Mouse (Mus musculus) small intestine, adult 2 months (tissue): Measurements from ENCODE around the gene Zwilch. TPM values are rescaled to one million over a fixed set of nuclear protein-coding genes. Genes with fewer than 3 reads are reported as not detected.

ENCODE experiments used
- H3K27ac ChIP-seq: fragments of 200-500 bp; 2 replicates; pipeline ENCODE4 v1.5.1; 2012; ENCODE audit warnings: low read depth, low read length, control low read depth, inconsistent platforms; ENCODE audit not compliant: insufficient read depth
- H3K27me3 ChIP-seq: fragments of 200-500 bp; 2 replicates; pipeline ENCODE4 v1.6.1; 2012; ENCODE audit warnings: mild to moderate bottlenecking, moderate library complexity, low read length, inconsistent platforms; ENCODE audit not compliant: control insufficient read depth, insufficient read depth
- H3K36me3 ChIP-seq: fragments of 200-500 bp; 2 replicates; pipeline ENCODE4 v1.6.1; 2012; ENCODE audit warnings: mild to moderate bottlenecking, low read length, control low read depth, inconsistent platforms; ENCODE audit not compliant: control insufficient read depth, insufficient read depth
- H3K4me1 ChIP-seq: fragments of 200-500 bp; 2 replicates; pipeline ENCODE4 v1.6.1; 2012; ENCODE audit warnings: low read length, inconsistent platforms, mixed read lengths; ENCODE audit not compliant: control insufficient read depth, insufficient read depth, insufficient read length
- H3K4me3 ChIP-seq: fragments of 200-500 bp; 2 replicates; pipeline ENCODE4 v1.5.1; 2012; ENCODE audit warnings: low read depth, mild to moderate bottlenecking, control low read depth, inconsistent platforms, low read length, moderate library complexity
- CTCF ChIP-seq: fragments of 200-500 bp; IDR thresholded peaks from 2 replicates; pipeline ENCODE4 v1.5.1; 2012; ENCODE audit warnings: low read depth, mild to moderate bottlenecking, control low read depth, inconsistent platforms, low read length, moderate library complexity, mixed read lengths; ENCODE audit not compliant: insufficient replicate concordance, insufficient read length; ENCODE audit errors: extremely low read depth
- POLR2A ChIP-seq: fragments of 200-500 bp; IDR thresholded peaks from 2 replicates; pipeline ENCODE4 v1.6.1; 2012; ENCODE audit warnings: low read depth, mild to moderate bottlenecking, control low read depth, inconsistent platforms, low read length, moderate library complexity
- WGBS: fragments of 180-500 bp; shearing (Covaris S2); methylation state at CpG from one replicate; pipeline ENCODE4 v1.1.7; 2018; 5-methylcytosine and 5-hydroxymethylcytosine counted together
- polyA plus RNA-seq: library from polyadenylated mRNA; depleted of rRNA; stranded (reverse); fragments of >200 nt; gene quantifications from 2 replicates; pipeline ENCODE4 v1.2.3, GENCODE M21; 2012

Gene Zwilch
- polyA plus RNA-seq, 1 experiment: 1.9 TPM

GRCm38 (mm10) chr9:64122601-64123000 lies 50.3 kb downstream of the Zwilch start:
- no peak overlapping the region for H3K4me3 ChIP-seq
- WGBS: 93% methylated on average over 10 of the region's 10 CpGs
- no peaks in the 10 kb centered on the region for H3K27me3 ChIP-seq
- TF ChIP-seq CTCF: no peak
- TF ChIP-seq POLR2A: no peak
- no peak overlapping the region for H3K27ac ChIP-seq
- peaks cover 6% of the 10 kb centered on the region; the same call in 1 of the 2 replicates for H3K4me1 ChIP-seq
- H3K36me3 ChIP-seq: no peaks in the 10 kb centered on the region

DNA sequence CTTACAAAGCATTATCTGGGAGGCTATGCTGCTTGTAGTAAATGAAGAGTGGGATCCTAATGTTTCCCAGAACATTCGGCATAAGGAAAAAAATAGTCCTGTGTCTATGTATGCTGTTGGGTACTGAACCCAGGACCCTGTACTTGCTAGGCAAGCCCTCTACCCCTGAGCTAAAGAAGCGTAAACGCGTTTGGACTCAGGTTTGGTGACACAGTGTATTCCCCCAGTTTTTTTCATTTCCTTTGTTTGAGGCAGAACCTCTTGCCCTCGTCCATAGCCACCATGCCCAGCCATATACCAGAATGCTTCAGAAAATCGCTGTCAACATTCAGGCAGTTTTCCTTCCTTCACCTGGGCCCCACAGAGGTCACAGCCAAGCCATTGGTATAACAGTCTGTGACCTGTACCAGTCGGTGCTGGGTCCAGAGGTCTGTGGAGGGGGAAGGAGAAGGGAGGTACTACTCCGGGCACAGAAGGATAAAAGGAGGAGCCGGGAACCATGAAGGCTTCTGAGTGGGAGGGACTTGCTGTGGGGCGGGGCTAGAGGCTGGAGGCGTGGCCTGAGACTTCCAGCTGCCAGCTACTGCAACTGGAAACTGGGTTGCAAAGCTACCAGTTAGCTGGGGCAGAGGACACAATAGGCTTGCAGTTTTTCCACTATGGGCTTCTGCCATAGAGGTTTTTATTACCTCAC lies 52.2 kb downstream of the Zwilch start:
- no peak for TF ChIP-seq POLR2A
- TF ChIP-seq CTCF: no peak
- Histone ChIP-seq H3K4me1 (peaks cover 6% of the 10 kb centered on the region; the same call in 1 of the 2 replicates), H3K27ac (peak overlapping the region; percentile 62), H3K4me3 (no peak overlapping the region), H3K27me3 (no peaks in the 10 kb centered on the region), H3K36me3 (no peaks in the 10 kb centered on the region)
- 33% methylated on average over 11 of the region's 11 CpGs for WGBS

- H3K27me3 ChIP-seq: no peaks in the 10 kb centered on the region
- H3K36me3 ChIP-seq: no peaks in the 10 kb centered on the region
- TF ChIP-seq CTCF (peak; percentile 87; the same call in 1 of the 2 replicates), POLR2A (no peak)
- H3K4me3 ChIP-seq: no peak overlapping the region
- 34% methylated on average over 8 of the region's 8 CpGs for WGBS
- no peak overlapping the region for H3K27ac ChIP-seq
- peaks cover 6% of the 10 kb centered on the region; the same call in 1 of the 2 replicates for H3K4me1 ChIP-seq
Measured at GRCm38 (mm10) chr9:64119898-64120297, 53.0 kb downstream of the Zwilch start.

- no peaks in the 10 kb centered on the region for H3K36me3 ChIP-seq
- TF ChIP-seq CTCF (no peak), POLR2A (no peak)
- peaks cover 7% of the 10 kb centered on the region; the same call in 1 of the 2 replicates for H3K4me1 ChIP-seq
- H3K4me3 ChIP-seq: no peak within 1 kb of the TSS
- 49% methylated on average over 3 of the region's 3 CpGs for WGBS
- no peaks in the 10 kb centered on the region for H3K27me3 ChIP-seq
- H3K27ac ChIP-seq: no peak within 1 kb of the TSS
Measured at GRCm38 (mm10) chr9:64116876-64117275, 56.0 kb downstream of the Zwilch start, which contains the start of gene Lctl. TSS of gene Lctl (plus strand) at chr9:64117147.

DNA sequence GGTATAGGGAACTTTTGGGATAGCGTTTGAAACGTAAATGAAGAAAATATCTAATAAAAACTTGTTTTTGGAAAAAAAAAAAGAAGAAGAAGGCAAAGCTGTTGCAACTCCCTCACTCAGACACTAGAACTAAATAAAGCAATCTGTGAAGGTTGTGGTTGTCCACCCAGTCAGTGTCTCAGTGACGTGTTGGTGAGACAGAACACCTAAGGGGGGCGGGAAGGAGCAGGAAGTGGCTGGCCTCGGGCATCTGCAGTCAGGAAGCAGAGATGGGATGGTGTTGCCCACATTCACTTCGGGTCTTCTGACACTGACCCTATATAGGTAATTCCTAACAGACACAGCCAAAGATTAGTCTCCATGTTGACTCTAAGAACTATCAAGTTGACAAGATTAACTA lies 57.1 kb downstream of the Zwilch start:
- H3K27ac ChIP-seq: no peak overlapping the region
- H3K27me3 ChIP-seq: no peaks in the 10 kb centered on the region
- H3K4me1 ChIP-seq: peaks cover 4% of the 10 kb centered on the region; the same call in 1 of the 2 replicates
- no peaks in the 10 kb centered on the region for H3K36me3 ChIP-seq
- no peak overlapping the region for H3K4me3 ChIP-seq
- TF ChIP-seq CTCF (no peak), POLR2A (no peak)
- WGBS: 82% methylated on average over 6 of the region's 6 CpGs

- 0 out of 2 replicates have a peak, but pooled peaks cover 2% of the 10 kb centered on the region for H3K4me1 ChIP-seq
- TF ChIP-seq CTCF: no peak
- no peak for TF ChIP-seq POLR2A
- no peaks in the 10 kb centered on the region for H3K36me3 ChIP-seq
- no peak overlapping the region for H3K4me3 ChIP-seq
- WGBS: 50% methylated on average over 2 of the region's 2 CpGs
- H3K27ac ChIP-seq: no peak overlapping the region
- H3K27me3 ChIP-seq: no peaks in the 10 kb centered on the region
Measured at GRCm38 (mm10) chr9:64114646-64115045, 58.3 kb downstream of the Zwilch start.

- Histone ChIP-seq H3K27me3 (no peaks in the 10 kb centered on the region), H3K4me1 (peaks cover 2% of the 10 kb centered on the region; the same call in 1 of the 2 replicates), H3K4me3 (no peak overlapping the region), H3K27ac (no peak overlapping the region), H3K36me3 (no peaks in the 10 kb centered on the region)
- TF ChIP-seq CTCF: no peak
- TF ChIP-seq POLR2A: no peak
- WGBS: 95% methylated on average over 16 of the region's 16 CpGs
Measured at GRCm38 (mm10) chr9:64110502-64110901, 62.4 kb downstream of the Zwilch start.
